Mouse (Mus musculus): ENCODE measurements around the gene Plcb3. TPM values are rescaled to one million over a fixed set of nuclear protein-coding genes. Genes with fewer than 3 reads are reported as not detected.
A peak's percentile ranks its signal among the peaks of the same experiment; 100 is the strongest.

Gene Plcb3
- polyA plus RNA-seq, 1 experiment from 2014 or later = 17.2 TPM

DNA sequence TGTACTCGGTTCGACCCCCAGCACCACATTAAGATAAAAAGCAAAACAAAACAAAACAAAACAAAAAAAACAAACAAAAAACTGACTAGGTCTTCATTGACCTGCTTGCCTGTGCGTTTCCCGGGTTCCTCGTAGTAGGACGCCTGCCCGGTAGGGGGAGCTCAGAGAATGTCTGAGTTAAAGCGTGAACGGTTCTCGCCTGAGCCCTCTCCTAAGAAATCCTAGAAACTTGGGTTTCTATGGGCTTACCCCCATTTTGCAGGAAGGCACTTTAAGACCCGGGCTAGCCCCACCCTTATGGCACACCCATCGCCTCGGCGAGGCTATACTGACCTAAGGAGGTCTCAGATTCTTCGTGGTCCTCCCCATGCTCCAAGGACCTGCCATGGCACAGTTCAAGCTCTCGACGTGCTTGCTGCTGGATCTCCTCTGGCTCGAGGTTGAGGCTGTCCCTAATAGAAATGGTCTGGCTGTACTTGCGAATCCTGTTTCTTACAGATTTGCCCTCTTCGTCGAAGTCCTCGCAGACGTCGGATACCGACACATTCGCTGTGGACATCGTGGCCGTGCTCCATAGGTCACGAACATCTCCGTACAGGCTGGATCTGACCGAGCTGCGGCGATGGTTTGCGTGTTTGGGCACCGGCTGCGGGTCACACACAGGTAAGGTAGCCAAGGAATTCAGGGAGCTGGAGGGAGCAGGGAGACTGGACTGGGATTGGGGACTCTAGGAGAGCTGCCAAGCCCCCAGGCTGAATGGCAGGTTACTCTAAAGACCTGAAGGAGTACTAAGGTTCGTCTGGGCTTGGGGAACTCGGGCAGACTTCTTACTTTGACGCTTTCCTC is 51.6 kb downstream of the Plcb3 start:
- ATAC-seq (replicated peaks; ENCODE audit: insufficient number of reproducible peaks, low FRiP score, low TSS enrichment) = no peak
- Histone ChIP-seq H3K4me3 (ENCODE audit: low read depth, low read length) (peak overlapping the region; percentile 25), H3K4me1 (ENCODE audit: control insufficient read depth, insufficient read depth, low read length) (peaks cover 26% of the 10 kb centered on the region), H3K4me2 (peak overlapping the region; percentile 56), H3K27me3 (ENCODE audit: control insufficient read depth, insufficient read depth, low read length) (peaks cover 55% of the 10 kb centered on the region), H3K9me3 (replicated peaks; ENCODE audit: control insufficient read depth, low read length) (no peaks in the 10 kb centered on the region), H3K27ac (ENCODE audit: low read depth, low read length) (no peak overlapping the region), H3K9ac (ENCODE audit: low read depth, low read length) (0 out of 2 replicates have a peak overlapping the region, but pooled peaks have one; percentile 16), H3K36me3 (ENCODE audit: control insufficient read depth, insufficient read depth, low read length) (no peaks in the 10 kb centered on the region)
- 4% methylated on average over 39 of the region's 39 CpGs for WGBS (ENCODE audit: insufficient replicate concordance)

DNA sequence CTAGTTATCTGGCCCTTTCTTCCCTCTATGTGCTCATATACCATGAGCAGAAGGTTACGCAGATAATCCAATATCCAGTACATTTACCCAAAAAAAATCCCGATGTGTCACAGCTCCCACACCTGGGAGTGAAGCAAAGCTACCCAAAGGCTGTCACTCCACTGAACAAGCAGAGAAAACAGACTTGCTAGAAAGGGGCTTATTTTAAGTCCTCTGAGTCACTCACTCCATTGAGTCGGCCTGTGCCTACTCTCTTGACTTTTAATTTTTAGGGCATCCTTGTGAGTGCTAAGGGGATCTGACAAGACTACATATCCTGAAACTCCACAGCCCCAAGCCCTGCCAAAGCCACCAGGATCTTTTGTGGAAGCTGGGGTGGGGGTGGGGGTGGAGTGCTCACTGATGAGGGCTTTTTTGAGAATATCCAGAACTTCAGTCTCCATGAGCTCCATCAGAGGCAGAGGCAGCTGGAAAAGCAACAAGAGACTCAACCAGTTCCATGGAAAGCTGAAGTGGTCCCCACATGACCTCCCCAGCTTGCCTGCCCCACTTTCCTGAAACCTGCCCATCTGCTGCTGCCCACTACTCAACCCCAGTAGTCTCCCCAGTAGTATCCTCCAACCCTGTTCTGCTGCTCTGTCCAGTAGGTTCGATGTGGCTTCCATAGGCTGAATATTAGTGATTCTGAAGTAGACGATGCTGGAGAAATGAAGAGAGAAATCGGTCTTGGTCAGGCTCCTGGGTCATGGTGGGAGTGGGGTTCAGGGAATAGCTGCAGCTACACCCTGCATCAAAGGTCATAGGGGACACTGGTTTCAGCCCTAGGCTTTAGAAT is 53.2 kb downstream of the Plcb3 start:
- H3K4me3 ChIP-seq (ENCODE audit: low read depth, low read length) = peak overlapping the region; percentile 69; the same call in 1 of the 2 replicates
- H3K9ac ChIP-seq (ENCODE audit: low read depth, low read length) = peak overlapping the region; percentile 59
- H3K36me3 ChIP-seq (ENCODE audit: control insufficient read depth, insufficient read depth, low read length) = no peaks in the 10 kb centered on the region
- no peaks in the 10 kb centered on the region for H3K9me3 ChIP-seq (replicated peaks; ENCODE audit: control insufficient read depth, low read length)
- no peak for ATAC-seq (replicated peaks; ENCODE audit: insufficient number of reproducible peaks, low FRiP score, low TSS enrichment)
- WGBS (ENCODE audit: insufficient replicate concordance) = 61% methylated on average over 6 of the region's 6 CpGs
- H3K4me1 ChIP-seq (ENCODE audit: control insufficient read depth, insufficient read depth, low read length) = peaks cover 26% of the 10 kb centered on the region
- H3K4me2 ChIP-seq = peak overlapping the region; percentile 95
- peaks cover 47% of the 10 kb centered on the region for H3K27me3 ChIP-seq (ENCODE audit: control insufficient read depth, insufficient read depth, low read length)
- H3K27ac ChIP-seq (ENCODE audit: low read depth, low read length) = peak overlapping the region; percentile 74; the same call in 1 of the 2 replicates

DNA sequence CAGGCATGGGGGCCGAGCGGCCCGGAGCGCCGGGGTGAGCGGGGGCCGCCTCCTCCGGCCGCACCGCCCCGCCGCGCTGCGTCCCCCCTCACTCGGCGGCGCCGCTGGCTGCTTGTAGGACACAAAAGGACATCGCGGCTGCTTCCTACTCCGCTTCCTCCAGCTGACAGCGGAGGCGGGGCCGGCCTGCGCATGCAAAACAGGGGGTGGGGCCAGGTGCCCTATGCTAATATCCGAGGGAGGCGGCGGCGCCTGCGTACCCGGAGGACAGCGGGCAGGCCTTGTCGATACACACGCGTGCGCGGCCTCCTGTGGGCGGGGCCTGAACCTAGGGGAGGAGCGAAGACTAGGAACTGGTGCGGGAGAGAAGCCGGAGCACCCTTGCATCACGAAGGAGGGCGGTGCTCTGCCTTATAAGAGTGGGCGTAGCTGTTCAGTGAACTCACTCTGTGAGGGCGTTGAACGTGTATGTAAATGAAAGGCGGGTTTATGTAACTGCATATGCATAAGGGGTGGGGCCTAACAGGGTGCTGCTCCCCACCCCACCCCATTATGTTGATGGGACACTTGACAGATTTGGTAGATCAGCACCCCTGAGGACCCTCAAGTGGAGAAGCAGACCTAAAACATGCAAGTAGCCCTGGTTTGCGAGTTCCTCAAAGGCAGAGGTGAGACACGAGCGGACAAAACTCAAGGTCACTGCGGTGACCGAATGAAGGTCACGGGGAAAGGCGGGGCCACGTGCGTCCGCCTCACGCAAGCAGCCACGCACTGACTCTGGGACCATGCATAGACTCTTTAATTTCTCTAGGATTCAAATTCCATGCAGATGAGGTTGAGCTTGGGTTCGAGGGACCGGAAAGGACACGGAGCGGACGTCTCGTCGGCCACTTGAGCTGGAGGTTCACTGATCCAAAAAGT is 54.4 kb downstream of the Plcb3 start, which contains the start of gene Esrra:
Gene Esrra, minus strand, starts transcription at position 167 of the 921 bp plus-strand sequence.
- H3K4me3 ChIP-seq (ENCODE audit: low read depth, low read length) = peak within 1 kb of the TSS; percentile 69
- WGBS (ENCODE audit: insufficient replicate concordance) = under 1% methylated on average over 57 of the region's 66 CpGs
- H3K9ac ChIP-seq (ENCODE audit: low read depth, low read length) = peak within 1 kb of the TSS; percentile 87
- H3K4me1 ChIP-seq (ENCODE audit: control insufficient read depth, insufficient read depth, low read length) = peaks cover 26% of the 10 kb centered on the region
- H3K4me2 ChIP-seq = peak within 1 kb of the TSS; percentile 95
- no peaks in the 10 kb centered on the region for H3K36me3 ChIP-seq (ENCODE audit: control insufficient read depth, insufficient read depth, low read length)
- H3K27ac ChIP-seq (ENCODE audit: low read depth, low read length) = peak within 1 kb of the TSS; percentile 88
- no peaks in the 10 kb centered on the region for H3K9me3 ChIP-seq (replicated peaks; ENCODE audit: control insufficient read depth, low read length)
- ATAC-seq (replicated peaks; ENCODE audit: insufficient number of reproducible peaks, low FRiP score, low TSS enrichment) = peak; percentile 92
- H3K27me3 ChIP-seq (ENCODE audit: control insufficient read depth, insufficient read depth, low read length) = peaks cover 34% of the 10 kb centered on the region

DNA sequence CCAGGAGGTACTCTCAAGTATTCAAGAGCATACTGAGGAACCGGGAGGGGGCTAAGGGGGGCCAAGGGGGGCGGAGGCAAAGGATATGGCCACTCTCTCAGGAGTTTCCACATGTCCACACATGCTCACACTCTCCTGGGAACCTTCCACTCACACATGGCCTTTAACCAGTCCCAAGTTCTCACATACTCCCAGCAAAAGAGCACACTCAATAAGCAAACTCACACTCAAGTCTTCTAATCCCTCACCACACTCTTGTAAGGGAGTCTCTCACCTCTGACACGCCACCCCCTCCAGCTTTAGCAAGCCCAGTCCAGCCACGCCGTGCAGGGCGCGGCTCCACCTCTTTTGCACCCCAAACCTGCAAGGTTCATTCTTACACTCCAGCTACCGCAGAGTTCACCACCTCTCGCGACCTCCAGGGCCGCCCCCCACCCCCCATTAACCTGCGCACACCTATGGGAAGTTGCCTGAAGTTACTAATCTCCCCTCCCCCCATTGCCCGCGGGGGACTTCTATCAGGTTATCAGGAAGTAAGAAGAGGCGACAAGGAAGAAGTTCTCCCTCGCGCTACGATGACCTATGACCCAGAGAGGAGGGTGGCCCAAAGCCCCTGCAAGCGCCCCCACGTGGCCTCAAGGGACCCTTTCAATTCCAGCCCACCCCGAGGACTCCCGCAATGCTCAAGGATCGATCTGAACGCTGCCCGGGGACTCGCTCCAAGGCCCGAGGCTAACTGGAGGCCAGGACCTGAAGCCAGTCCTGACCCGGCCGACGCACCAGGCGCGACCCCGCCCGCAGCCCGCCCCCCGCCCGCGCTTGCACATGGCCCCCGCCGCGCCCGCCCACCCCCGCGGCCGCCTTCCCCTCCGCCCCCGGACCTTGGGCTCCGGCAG is 55.3 kb downstream of the Plcb3 start:
- H3K9ac ChIP-seq (ENCODE audit: low read depth, low read length) = peak overlapping the region; percentile 87
- peaks cover 25% of the 10 kb centered on the region for H3K27me3 ChIP-seq (ENCODE audit: control insufficient read depth, insufficient read depth, low read length)
- peak overlapping the region; percentile 95 for H3K4me2 ChIP-seq
- WGBS (ENCODE audit: insufficient replicate concordance) = 1% methylated on average over 35 of the region's 48 CpGs
- no peaks in the 10 kb centered on the region for H3K9me3 ChIP-seq (replicated peaks; ENCODE audit: control insufficient read depth, low read length)
- H3K4me1 ChIP-seq (ENCODE audit: control insufficient read depth, insufficient read depth, low read length) = peaks cover 31% of the 10 kb centered on the region
- ATAC-seq (replicated peaks; ENCODE audit: insufficient number of reproducible peaks, low FRiP score, low TSS enrichment) = no peak; the same call in none of the 2 replicates
- H3K4me3 ChIP-seq (ENCODE audit: low read depth, low read length) = peak overlapping the region; percentile 69
- peak overlapping the region; percentile 88 for H3K27ac ChIP-seq (ENCODE audit: low read depth, low read length)
- no peaks in the 10 kb centered on the region for H3K36me3 ChIP-seq (ENCODE audit: control insufficient read depth, insufficient read depth, low read length)

DNA sequence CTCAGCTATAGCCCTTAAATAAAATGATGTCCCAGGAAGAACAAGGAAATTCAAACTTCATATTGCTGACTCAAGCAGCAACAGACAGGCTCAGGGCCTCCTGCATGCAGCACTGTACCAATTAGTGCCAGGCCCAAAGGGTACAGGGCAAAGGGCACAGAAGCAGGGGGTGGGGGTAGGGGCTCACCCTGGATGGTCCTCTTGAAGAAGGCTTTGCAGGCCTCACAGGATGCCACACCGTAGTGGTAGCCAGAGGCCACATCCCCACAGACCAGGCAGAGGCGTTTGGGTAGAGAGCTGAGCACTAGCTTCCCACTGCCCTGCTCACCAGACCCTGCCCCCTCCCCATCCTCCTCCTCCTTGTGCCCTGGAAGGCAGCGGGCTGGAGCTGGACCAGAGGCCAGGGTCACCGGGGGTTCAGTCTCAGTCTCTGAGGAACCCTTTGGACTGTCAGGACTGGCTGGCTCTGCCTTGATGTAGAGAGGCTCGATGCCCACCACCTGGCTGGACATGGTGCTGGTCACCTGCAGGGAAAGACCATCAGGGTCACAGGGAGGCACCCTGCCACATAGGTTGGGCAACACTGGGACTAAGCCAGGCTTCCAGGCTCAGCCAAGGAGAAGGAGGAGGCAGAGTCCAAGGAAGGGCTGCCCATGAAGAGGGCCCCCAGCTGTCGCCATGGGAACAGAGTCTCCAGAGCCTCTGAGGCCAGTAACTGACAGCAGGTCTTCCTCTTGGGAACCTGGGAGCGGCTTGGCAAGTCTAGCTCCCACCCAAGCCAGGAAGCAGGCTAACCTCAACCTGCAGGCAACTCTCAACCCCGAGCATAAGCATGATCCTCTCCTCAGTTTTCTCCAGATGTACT is 56.2 kb downstream of the Plcb3 start:
- 51% methylated on average over 8 of the region's 8 CpGs for WGBS (ENCODE audit: insufficient replicate concordance)
- Histone ChIP-seq H3K27ac (ENCODE audit: low read depth, low read length) (peak overlapping the region; percentile 88; the same call in 1 of the 2 replicates), H3K9ac (ENCODE audit: low read depth, low read length) (peak overlapping the region; percentile 87), H3K36me3 (ENCODE audit: control insufficient read depth, insufficient read depth, low read length) (no peaks in the 10 kb centered on the region), H3K27me3 (ENCODE audit: control insufficient read depth, insufficient read depth, low read length) (peaks cover 17% of the 10 kb centered on the region), H3K4me2 (peak overlapping the region; percentile 95), H3K9me3 (replicated peaks; ENCODE audit: control insufficient read depth, low read length) (no peaks in the 10 kb centered on the region), H3K4me1 (ENCODE audit: control insufficient read depth, insufficient read depth, low read length) (peaks cover 33% of the 10 kb centered on the region), H3K4me3 (ENCODE audit: low read depth, low read length) (peak overlapping the region; percentile 69)
- ATAC-seq (replicated peaks; ENCODE audit: insufficient number of reproducible peaks, low FRiP score, low TSS enrichment) = no peak

DNA sequence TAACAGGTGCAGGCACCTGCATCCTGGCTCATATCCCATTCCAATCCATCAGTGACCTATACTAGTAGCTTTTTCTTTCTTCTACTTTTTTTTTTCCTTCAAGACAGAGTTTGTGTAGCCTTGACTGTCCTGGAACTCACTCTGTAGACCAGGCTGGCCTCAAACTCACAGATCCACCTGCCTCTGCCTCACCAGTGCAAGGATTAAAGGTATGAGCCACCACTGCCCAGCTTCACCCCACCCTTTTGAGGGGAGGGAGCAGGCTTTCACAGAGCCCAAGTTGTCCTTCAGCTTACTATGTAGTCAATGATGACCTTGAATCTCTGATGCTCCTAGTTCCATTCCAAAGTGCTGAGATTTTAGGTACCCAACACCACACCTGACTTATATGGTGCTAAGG is 56.8 kb downstream of the Plcb3 start:
- no peak for ATAC-seq (replicated peaks; ENCODE audit: insufficient number of reproducible peaks, low FRiP score, low TSS enrichment)
- Histone ChIP-seq H3K36me3 (ENCODE audit: control insufficient read depth, insufficient read depth, low read length) (peaks cover 1% of the 10 kb centered on the region; the same call in 1 of the 2 replicates), H3K27ac (ENCODE audit: low read depth, low read length) (no peak overlapping the region), H3K9ac (ENCODE audit: low read depth, low read length) (no peak overlapping the region), H3K4me3 (ENCODE audit: low read depth, low read length) (no peak overlapping the region), H3K4me1 (ENCODE audit: control insufficient read depth, insufficient read depth, low read length) (peaks cover 31% of the 10 kb centered on the region), H3K4me2 (no peak overlapping the region), H3K27me3 (ENCODE audit: control insufficient read depth, insufficient read depth, low read length) (peaks cover 10% of the 10 kb centered on the region), H3K9me3 (replicated peaks; ENCODE audit: control insufficient read depth, low read length) (no peaks in the 10 kb centered on the region)

DNA sequence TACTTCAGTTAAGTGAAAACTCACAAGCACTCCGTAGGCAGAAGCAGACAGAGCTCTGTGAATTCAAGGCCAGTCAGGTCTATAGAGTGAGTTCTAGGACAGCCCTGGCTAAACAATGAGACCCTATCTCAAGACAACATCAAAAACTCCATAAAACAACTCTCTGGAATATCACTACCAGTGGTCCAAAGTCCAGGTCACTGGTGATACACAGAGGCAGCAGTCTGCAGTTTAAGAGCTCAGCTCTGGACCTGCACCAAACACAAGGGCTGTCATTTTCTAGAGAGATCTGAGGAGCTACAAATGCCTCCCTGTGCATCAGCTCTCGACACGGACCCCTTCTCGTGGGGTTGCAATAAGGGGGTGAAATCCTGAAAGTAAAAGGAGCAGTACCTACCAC is 57.9 kb downstream of the Plcb3 start:
- no peak overlapping the region for H3K9ac ChIP-seq (ENCODE audit: low read depth, low read length)
- H3K36me3 ChIP-seq (ENCODE audit: control insufficient read depth, insufficient read depth, low read length) = peaks cover 5% of the 10 kb centered on the region; the same call in 1 of the 2 replicates
- H3K4me1 ChIP-seq (ENCODE audit: control insufficient read depth, insufficient read depth, low read length) = peaks cover 31% of the 10 kb centered on the region
- no peaks in the 10 kb centered on the region for H3K9me3 ChIP-seq (replicated peaks; ENCODE audit: control insufficient read depth, low read length)
- no peak for ATAC-seq (replicated peaks; ENCODE audit: insufficient number of reproducible peaks, low FRiP score, low TSS enrichment)
- no peak overlapping the region for H3K27ac ChIP-seq (ENCODE audit: low read depth, low read length)
- 92% methylated on average over 4 of the region's 4 CpGs for WGBS (ENCODE audit: insufficient replicate concordance)
- H3K4me3 ChIP-seq (ENCODE audit: low read depth, low read length) = no peak overlapping the region
- H3K27me3 ChIP-seq (ENCODE audit: control insufficient read depth, insufficient read depth, low read length) = peaks cover 2% of the 10 kb centered on the region
- no peak overlapping the region for H3K4me2 ChIP-seq

All from heart, embryonic 11.5 days (tissue).